Mouse (Mus musculus): ENCODE measurements around the gene Ccdc91. TPM values are rescaled to one million over a fixed set of nuclear protein-coding genes. Genes with fewer than 3 reads are reported as not detected.

Ccdc91 gene
- polyA plus RNA-seq, 1 experiment: 16.5 TPM

- Histone ChIP-seq H3K27ac (ENCODE audit: insufficient read depth, low read length) (no peak overlapping the region), H3K4me3 (ENCODE audit: low read depth, low read length) (no peak overlapping the region), H3K9ac (ENCODE audit: low read depth, poor library complexity, severe bottlenecking) (no peak overlapping the region), H3K4me1 (ENCODE audit: control insufficient read depth, insufficient read depth, low read length) (no peaks in the 10 kb centered on the region), H3K27me3 (ENCODE audit: control insufficient read depth, insufficient read depth, low read length, poor library complexity, severe bottlenecking) (no peaks in the 10 kb centered on the region), H3K9me3 (replicated peaks; ENCODE audit: control insufficient read depth, insufficient read depth, low read length, poor library complexity, severe bottlenecking) (no peaks in the 10 kb centered on the region), H3K36me3 (ENCODE audit: control insufficient read depth, insufficient read depth, low read length, poor library complexity, severe bottlenecking) (no peaks in the 10 kb centered on the region)
- TF ChIP-seq POLR2A (IDR thresholded peaks at IDR 0.05; ENCODE audit: insufficient read depth, low read length) (no peak), EP300 (IDR thresholded peaks at IDR 0.05; ENCODE audit: insufficient read depth, low read depth, low read length) (no peak), CTCF (IDR thresholded peaks at IDR 0.05; ENCODE audit: low read depth, low read length) (no peak)
Measured at GRCm38 (mm10) chr6:147658025-147658424, 182.4 kb downstream of the Ccdc91 start.

- no peaks in the 10 kb centered on the region for H3K36me3 ChIP-seq (ENCODE audit: control insufficient read depth, insufficient read depth, low read length, poor library complexity, severe bottlenecking)
- no peak overlapping the region for H3K9ac ChIP-seq (ENCODE audit: low read depth, poor library complexity, severe bottlenecking)
- H3K9me3 ChIP-seq (replicated peaks; ENCODE audit: control insufficient read depth, insufficient read depth, low read length, poor library complexity, severe bottlenecking): no peaks in the 10 kb centered on the region
- no peak overlapping the region for H3K4me3 ChIP-seq (ENCODE audit: low read depth, low read length)
- H3K27ac ChIP-seq (ENCODE audit: insufficient read depth, low read length): no peak overlapping the region
- H3K27me3 ChIP-seq (ENCODE audit: control insufficient read depth, insufficient read depth, low read length, poor library complexity, severe bottlenecking): no peaks in the 10 kb centered on the region
- no peaks in the 10 kb centered on the region for H3K4me1 ChIP-seq (ENCODE audit: control insufficient read depth, insufficient read depth, low read length)
- TF ChIP-seq CTCF (IDR thresholded peaks at IDR 0.05; ENCODE audit: low read depth, low read length) (no peak), EP300 (IDR thresholded peaks at IDR 0.05; ENCODE audit: insufficient read depth, low read depth, low read length) (no peak), POLR2A (IDR thresholded peaks at IDR 0.05; ENCODE audit: insufficient read depth, low read length) (no peak)
Measured at GRCm38 (mm10) chr6:147660718-147661117, 185.1 kb downstream of the Ccdc91 start.

GRCm38 (mm10) chr6:147661841-147662240 lies 186.2 kb downstream of the Ccdc91 start:
- Histone ChIP-seq H3K4me3 (ENCODE audit: low read depth, low read length) (no peak overlapping the region), H3K27me3 (ENCODE audit: control insufficient read depth, insufficient read depth, low read length, poor library complexity, severe bottlenecking) (no peaks in the 10 kb centered on the region), H3K9me3 (replicated peaks; ENCODE audit: control insufficient read depth, insufficient read depth, low read length, poor library complexity, severe bottlenecking) (no peaks in the 10 kb centered on the region), H3K36me3 (ENCODE audit: control insufficient read depth, insufficient read depth, low read length, poor library complexity, severe bottlenecking) (no peaks in the 10 kb centered on the region), H3K27ac (ENCODE audit: insufficient read depth, low read length) (no peak overlapping the region), H3K4me1 (ENCODE audit: control insufficient read depth, insufficient read depth, low read length) (no peaks in the 10 kb centered on the region), H3K9ac (ENCODE audit: low read depth, poor library complexity, severe bottlenecking) (no peak overlapping the region)
- no peak for TF ChIP-seq CTCF (IDR thresholded peaks at IDR 0.05; ENCODE audit: low read depth, low read length)
- no peak for TF ChIP-seq EP300 (IDR thresholded peaks at IDR 0.05; ENCODE audit: insufficient read depth, low read depth, low read length)
- no peak for TF ChIP-seq POLR2A (IDR thresholded peaks at IDR 0.05; ENCODE audit: insufficient read depth, low read length)

DNA sequence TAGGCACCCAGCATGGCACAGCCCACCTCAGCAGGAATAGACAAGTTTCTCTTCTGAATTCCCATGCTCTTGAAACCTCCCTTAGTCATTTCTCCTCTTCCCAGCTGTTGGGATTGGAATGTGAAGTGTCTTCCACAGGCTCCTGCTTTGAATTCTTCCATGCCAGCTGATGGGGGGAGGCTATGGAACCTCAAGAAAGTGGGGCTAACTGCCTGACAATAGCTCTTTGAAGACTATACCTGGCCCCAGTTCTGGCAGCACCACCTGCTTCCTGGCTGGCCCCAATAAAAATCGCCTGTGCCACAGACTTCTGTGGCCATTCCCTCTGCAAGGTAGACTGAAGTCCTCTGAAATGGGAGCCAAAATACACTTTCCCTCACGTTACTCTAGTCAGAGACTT lies 187.0 kb downstream of the Ccdc91 start:
- Histone ChIP-seq H3K4me1 (ENCODE audit: control insufficient read depth, insufficient read depth, low read length) (no peaks in the 10 kb centered on the region), H3K9ac (ENCODE audit: low read depth, poor library complexity, severe bottlenecking) (no peak overlapping the region), H3K9me3 (replicated peaks; ENCODE audit: control insufficient read depth, insufficient read depth, low read length, poor library complexity, severe bottlenecking) (no peaks in the 10 kb centered on the region), H3K27me3 (ENCODE audit: control insufficient read depth, insufficient read depth, low read length, poor library complexity, severe bottlenecking) (no peaks in the 10 kb centered on the region), H3K36me3 (ENCODE audit: control insufficient read depth, insufficient read depth, low read length, poor library complexity, severe bottlenecking) (no peaks in the 10 kb centered on the region), H3K4me3 (ENCODE audit: low read depth, low read length) (no peak overlapping the region), H3K27ac (ENCODE audit: insufficient read depth, low read length) (no peak overlapping the region)
- TF ChIP-seq EP300 (IDR thresholded peaks at IDR 0.05; ENCODE audit: insufficient read depth, low read depth, low read length) (no peak), POLR2A (IDR thresholded peaks at IDR 0.05; ENCODE audit: insufficient read depth, low read length) (no peak), CTCF (IDR thresholded peaks at IDR 0.05; ENCODE audit: low read depth, low read length) (no peak)

DNA sequence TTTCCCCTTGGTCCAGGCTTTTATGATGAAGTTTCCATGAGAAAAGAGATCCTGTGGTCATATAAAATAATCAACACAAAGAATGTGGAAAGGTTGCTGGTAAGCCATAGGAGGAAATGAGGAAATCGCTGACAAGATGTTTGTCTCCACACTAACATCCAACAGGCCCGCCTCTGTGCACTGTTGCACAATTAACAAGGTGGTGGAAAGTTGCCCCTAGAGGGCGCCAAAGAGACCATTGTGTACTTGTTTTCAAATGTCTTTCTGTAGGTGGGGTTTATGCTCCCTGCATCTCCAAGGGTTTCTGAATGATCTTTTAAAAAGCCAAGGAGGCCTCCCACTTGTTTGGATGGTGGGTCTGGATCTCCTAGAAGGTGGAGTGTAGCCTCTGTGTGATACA lies 188.7 kb downstream of the Ccdc91 start:
- Histone ChIP-seq H3K4me1 (ENCODE audit: control insufficient read depth, insufficient read depth, low read length) (no peaks in the 10 kb centered on the region), H3K27ac (ENCODE audit: insufficient read depth, low read length) (no peak overlapping the region), H3K36me3 (ENCODE audit: control insufficient read depth, insufficient read depth, low read length, poor library complexity, severe bottlenecking) (no peaks in the 10 kb centered on the region), H3K9ac (ENCODE audit: low read depth, poor library complexity, severe bottlenecking) (no peak overlapping the region), H3K4me3 (ENCODE audit: low read depth, low read length) (no peak overlapping the region), H3K27me3 (ENCODE audit: control insufficient read depth, insufficient read depth, low read length, poor library complexity, severe bottlenecking) (no peaks in the 10 kb centered on the region), H3K9me3 (replicated peaks; ENCODE audit: control insufficient read depth, insufficient read depth, low read length, poor library complexity, severe bottlenecking) (no peaks in the 10 kb centered on the region)
- TF ChIP-seq POLR2A (IDR thresholded peaks at IDR 0.05; ENCODE audit: insufficient read depth, low read length) (no peak), EP300 (IDR thresholded peaks at IDR 0.05; ENCODE audit: insufficient read depth, low read depth, low read length) (no peak), CTCF (IDR thresholded peaks at IDR 0.05; ENCODE audit: low read depth, low read length) (peak; percentile 33)

DNA sequence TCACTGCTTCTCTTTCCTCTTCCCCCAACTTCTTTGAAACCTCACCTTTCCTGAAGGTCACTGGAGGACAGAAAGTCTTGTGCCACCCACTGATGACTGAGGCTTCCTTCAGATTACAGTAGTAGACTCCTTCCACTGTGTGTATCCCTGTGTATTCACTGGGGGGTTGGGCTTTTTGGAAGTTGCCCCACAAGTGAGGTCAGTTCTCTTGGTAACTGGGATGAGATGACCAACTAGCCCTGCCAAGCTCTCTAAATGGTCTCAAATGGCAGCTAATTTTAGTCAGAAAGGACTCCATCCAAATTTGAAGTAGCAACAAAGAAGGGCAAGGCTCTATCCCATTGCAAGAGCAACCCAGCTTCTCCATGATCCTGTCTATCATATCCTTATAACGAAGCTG lies 195.7 kb downstream of the Ccdc91 start:
- Histone ChIP-seq H3K9ac (ENCODE audit: low read depth, poor library complexity, severe bottlenecking) (no peak overlapping the region), H3K27me3 (ENCODE audit: control insufficient read depth, insufficient read depth, low read length, poor library complexity, severe bottlenecking) (no peaks in the 10 kb centered on the region), H3K4me3 (ENCODE audit: low read depth, low read length) (no peak overlapping the region), H3K9me3 (replicated peaks; ENCODE audit: control insufficient read depth, insufficient read depth, low read length, poor library complexity, severe bottlenecking) (no peaks in the 10 kb centered on the region), H3K36me3 (ENCODE audit: control insufficient read depth, insufficient read depth, low read length, poor library complexity, severe bottlenecking) (no peaks in the 10 kb centered on the region), H3K4me1 (ENCODE audit: control insufficient read depth, insufficient read depth, low read length) (no peaks in the 10 kb centered on the region), H3K27ac (ENCODE audit: insufficient read depth, low read length) (no peak overlapping the region)
- no peak for TF ChIP-seq EP300 (IDR thresholded peaks at IDR 0.05; ENCODE audit: insufficient read depth, low read depth, low read length)
- no peak for TF ChIP-seq CTCF (IDR thresholded peaks at IDR 0.05; ENCODE audit: low read depth, low read length)
- no peak for TF ChIP-seq POLR2A (IDR thresholded peaks at IDR 0.05; ENCODE audit: insufficient read depth, low read length)

Data from ES-Bruce4 (cell line).